Mouse (Mus musculus) heart, adult 2 months (tissue): ENCODE measurements around the gene Ltbr. TPM values are rescaled to one million over a fixed set of nuclear protein-coding genes. Genes with fewer than 3 reads are reported as not detected.
A peak's percentile ranks its signal among the peaks of the same experiment; 100 is the strongest.
"Not testable (repeated sequence)": the region's sequence is repeated elsewhere in the genome, so short reads cannot be mapped to it uniquely, and the experiment has no call there.

Experiments used
- DNase-seq, 2 experiments: peaks; one replicate each; pipeline ENCODE4 v3.0.0; 2021
- H3K27ac ChIP-seq: fragments of 200-600 bp; 2 replicates; pipeline ENCODE4 v1.8.1; 2022
- H3K27me3 ChIP-seq: fragments of 200-500 bp; 2 replicates; pipeline ENCODE4 v1.6.1; 2012; ENCODE audit warnings: mild to moderate bottlenecking, low read length, inconsistent platforms, mixed read lengths; ENCODE audit not compliant: control insufficient read depth, insufficient read depth
- H3K36me3 ChIP-seq: fragments of 200-500 bp; 2 replicates; pipeline ENCODE4 v1.6.1; 2012; ENCODE audit warnings: low read length, inconsistent platforms; ENCODE audit not compliant: control insufficient read depth, insufficient read depth
- H3K4me1 ChIP-seq: fragments of 200-500 bp; 2 replicates; pipeline ENCODE4 v1.6.1; 2011; ENCODE audit warnings: low read length; ENCODE audit not compliant: control insufficient read depth, insufficient read depth
- H3K4me3 ChIP-seq: fragments of 200-600 bp; 2 replicates; pipeline ENCODE4 v1.8.1; 2022
- H3K79me2 ChIP-seq: fragments of 200-500 bp; replicated peaks from 2 replicates; pipeline ENCODE4 v1.6.1; 2012; ENCODE audit warnings: mild to moderate bottlenecking, inconsistent platforms, low read length, moderate library complexity, mixed read lengths; ENCODE audit not compliant: control insufficient read depth, insufficient read depth
- H3K9ac ChIP-seq: fragments of 200-500 bp; 2 replicates; pipeline ENCODE4 v1.6.1; 2012; ENCODE audit warnings: low read depth, mild to moderate bottlenecking, control low read depth, inconsistent platforms, low read length, mixed read lengths
- CTCF ChIP-seq: fragments of 200-600 bp; IDR thresholded peaks from 2 replicates; pipeline ENCODE4 v1.8.1; 2022; ENCODE audit warnings: antibody characterized with exemption, mild to moderate bottlenecking, moderate library complexity
- EP300 ChIP-seq: fragments of 200-500 bp; IDR thresholded peaks from 2 replicates; pipeline ENCODE4 v1.6.1; 2011; ENCODE audit warnings: low read depth, low read length, control low read depth; ENCODE audit not compliant: insufficient read depth
- POLR2A ChIP-seq: fragments of 200-500 bp; IDR thresholded peaks from 2 replicates; pipeline ENCODE4 v1.6.1; 2011; ENCODE audit warnings: mild to moderate bottlenecking, low read depth, low read length, control low read depth; ENCODE audit not compliant: insufficient read depth
- WGBS: fragments of 180-500 bp; shearing (Covaris S2); methylation state at CpG from one replicate; pipeline ENCODE4 v1.1.7; 2018; 5-methylcytosine and 5-hydroxymethylcytosine counted together
- intact Hi-C: fragments of 180-260 bp; cut with DNase I; formaldehyde crosslinking; loops from one replicate; pipeline ENCODE4 v1.15.1; 2025
- polyA plus RNA-seq: library from polyadenylated mRNA; depleted of rRNA; stranded (reverse); fragments of >200 nt; gene quantifications from 2 replicates; pipeline ENCODE4 v1.2.3, GENCODE M21; 2012
- total RNA-seq, 2 experiments: library from RNA; stranded (reverse); gene quantifications; 2 replicates each; pipeline ENCODE4 v1.2.3; 2021

Gene Ltbr
- total and polyA plus RNA-seq, 3 experiments, result 28.2 to 36.5 (median 28.8) TPM

GRCm38 (mm10) chr6:125307091-125307490, 6.6 kb downstream of the Ltbr start:
- no peaks in the 10 kb centered on the region for H3K79me2 ChIP-seq
- intact Hi-C loops, result no loop called here
- no peak overlapping the region for H3K27ac ChIP-seq
- peaks cover 8% of the 10 kb centered on the region for H3K36me3 ChIP-seq
- no peak for TF ChIP-seq EP300
- no peak for TF ChIP-seq CTCF
- no peak for TF ChIP-seq POLR2A
- no peak overlapping the region for H3K9ac ChIP-seq
- H3K27me3 ChIP-seq, result no peaks in the 10 kb centered on the region
- DNase-seq, result no peak
- H3K4me3 ChIP-seq, result no peak overlapping the region
- WGBS, result 94% methylated on average over 5 of the region's 5 CpGs
- H3K4me1 ChIP-seq, result peaks cover 2% of the 10 kb centered on the region; the same call in 1 of the 2 replicates

GRCm38 (mm10) chr6:125305465-125305864, 8.2 kb downstream of the Ltbr start:
- no peak overlapping the region for H3K4me3 ChIP-seq
- no peak for DNase-seq
- no peaks in the 10 kb centered on the region for H3K27me3 ChIP-seq
- no peak overlapping the region for H3K9ac ChIP-seq
- peaks cover 2% of the 10 kb centered on the region; the same call in 1 of the 2 replicates for H3K4me1 ChIP-seq
- no peak overlapping the region for H3K27ac ChIP-seq
- 70% methylated on average over 6 of the region's 6 CpGs for WGBS
- no peak for TF ChIP-seq EP300
- TF ChIP-seq CTCF, result no peak
- TF ChIP-seq POLR2A, result no peak
- H3K79me2 ChIP-seq, result no peaks in the 10 kb centered on the region
- intact Hi-C loops, result no loop called here
- H3K36me3 ChIP-seq, result no peaks in the 10 kb centered on the region

GRCm38 (mm10) chr6:125304408-125304807, 9.3 kb downstream of the Ltbr start:
- intact Hi-C loops, H3K79me2 ChIP-seq, H3K9ac ChIP-seq, DNase-seq, H3K4me3 ChIP-seq, H3K27ac ChIP-seq, H3K36me3 ChIP-seq, H3K27me3 ChIP-seq, H3K4me1 ChIP-seq: not testable (repeated sequence)
- 84% methylated on average over 7 of the region's 7 CpGs for WGBS

- WGBS, result 83% methylated on average over 4 of the region's 4 CpGs
- intact Hi-C loops, result no loop called here
- Histone ChIP-seq H3K27me3 (no peaks in the 10 kb centered on the region), H3K36me3 (no peaks in the 10 kb centered on the region), H3K27ac (no peak overlapping the region), H3K4me3 (no peak overlapping the region), H3K9ac (no peak overlapping the region), H3K4me1 (peaks cover 2% of the 10 kb centered on the region; the same call in 1 of the 2 replicates), H3K79me2 (no peaks in the 10 kb centered on the region)
- DNase-seq, result no peak
- TF ChIP-seq POLR2A, result no peak
- TF ChIP-seq EP300, result no peak
- TF ChIP-seq CTCF, result no peak
These were observed 10.4 kb downstream of the Ltbr start for GRCm38 (mm10) chr6:125303242-125303641.

- H3K79me2 ChIP-seq, result no peaks in the 10 kb centered on the region
- peak in 1 of 2 experiments; percentile 35 for DNase-seq
- TF ChIP-seq POLR2A, result no peak
- TF ChIP-seq CTCF, result no peak
- no peak for TF ChIP-seq EP300
- no peak overlapping the region for H3K4me3 ChIP-seq
- no peaks in the 10 kb centered on the region for H3K36me3 ChIP-seq
- H3K9ac ChIP-seq, result no peak overlapping the region
- intact Hi-C loops, result no loop called here
- peak overlapping the region; percentile 38 for H3K27ac ChIP-seq
- H3K27me3 ChIP-seq, result no peaks in the 10 kb centered on the region
- peaks cover 2% of the 10 kb centered on the region; the same call in 1 of the 2 replicates for H3K4me1 ChIP-seq
- 44% methylated on average over 24 of the region's 24 CpGs for WGBS
These were observed 11.3 kb downstream of the Ltbr start for GRCm38 (mm10) chr6:125302231-125302982.

GRCm38 (mm10) chr6:125300982-125301381, 12.7 kb downstream of the Ltbr start:
- no peaks in the 10 kb centered on the region for H3K79me2 ChIP-seq
- H3K27ac ChIP-seq, result no peak overlapping the region
- intact Hi-C loops, result no loop called here
- no peak for TF ChIP-seq EP300
- TF ChIP-seq POLR2A, result no peak
- no peak for TF ChIP-seq CTCF
- no peak for DNase-seq
- 97% methylated on average over 1 of the region's 1 CpGs for WGBS
- no peak overlapping the region for H3K9ac ChIP-seq
- H3K4me3 ChIP-seq, result no peak overlapping the region
- no peaks in the 10 kb centered on the region for H3K27me3 ChIP-seq
- H3K4me1 ChIP-seq, result peaks cover 2% of the 10 kb centered on the region; the same call in 1 of the 2 replicates
- no peaks in the 10 kb centered on the region for H3K36me3 ChIP-seq
